Mouse (Mus musculus) G1E (cell line): ENCODE results near the gene Cradd. TPM values are rescaled to one million over a fixed set of nuclear protein-coding genes. Genes with fewer than 3 reads are reported as not detected.

ENCODE experiments used
- ATAC-seq: 2 replicates; pipeline ENCODE4 v1.8.0; 2016; ENCODE audit warnings: mild to moderate bottlenecking; ENCODE audit not compliant: insufficient number of reproducible peaks, poor library complexity, low FRiP score, severe bottlenecking; ENCODE audit errors: extremely low read depth
- DNase-seq: peaks from one replicate; pipeline ENCODE4 v3.0.0; 2012; ENCODE audit warnings: low spot score
- H3K27me3 ChIP-seq: 2 replicates; pipeline ENCODE4 v1.6.1; 2012; ENCODE audit warnings: mild to moderate bottlenecking, low read length, inconsistent platforms; ENCODE audit not compliant: insufficient read depth
- H3K36me3 ChIP-seq: replicated peaks from 2 replicates; pipeline ENCODE3; 2012; ENCODE audit warnings: mild to moderate bottlenecking, inconsistent platforms
- H3K4me1 ChIP-seq: 2 replicates; pipeline ENCODE4 v1.6.1; 2012; ENCODE audit warnings: low read depth, low read length, inconsistent platforms, mixed read lengths; ENCODE audit not compliant: insufficient read depth
- H3K4me3 ChIP-seq: 2 replicates; pipeline ENCODE4 v1.5.1; 2012; ENCODE audit warnings: low read depth, mild to moderate bottlenecking, inconsistent platforms, low read length, moderate library complexity, mixed read lengths
- H3K9me3 ChIP-seq: replicated peaks from 2 replicates; pipeline ENCODE4 v1.6.1; 2012; ENCODE audit warnings: inconsistent platforms
- CTCF ChIP-seq: IDR thresholded peaks from 2 replicates; pipeline ENCODE4 v1.5.1; 2012; ENCODE audit warnings: low read depth, low read length, inconsistent platforms, mixed read lengths
- GATA1 ChIP-seq: IDR thresholded peaks from 2 replicates; pipeline ENCODE4 v1.6.1; 2012; ENCODE audit warnings: borderline replicate concordance, low read length, inconsistent platforms, mixed read lengths
- GATA2 ChIP-seq: IDR thresholded peaks from 2 replicates; pipeline ENCODE4 v1.6.1; 2012; ENCODE audit warnings: low read depth, low read length, inconsistent platforms, borderline replicate concordance
- POLR2AphosphoS5 ChIP-seq: IDR thresholded peaks from 2 replicates; pipeline ENCODE4 v1.6.1; 2012; ENCODE audit warnings: low read depth, low read length, inconsistent platforms; ENCODE audit not compliant: insufficient replicate concordance
- TAL1 ChIP-seq: conservative IDR thresholded peaks from 2 replicates; pipeline ENCODE4 v1.6.1; 2012; ENCODE audit warnings: low read depth, low read length, inconsistent platforms, mixed read lengths
- polyA plus RNA-seq: library from polyadenylated mRNA; stranded (reverse); fragments of >175 nt; gene quantifications from 2 replicates; pipeline ENCODE4 v1.2.3, GENCODE M21; 2012
- total RNA-seq, 2 experiments: library from RNA; stranded (forward) in 1 of 2; stranded (reverse) in 1 of 2; fragments of 200-1000 nt in 1 of 2; fragments of >200 nt in 1 of 2; fragmentation: Nextera tagmentation in 1 of 2; gene quantifications; 2 replicates each; pipeline ENCODE4 v1.2.3; 2014 to 2017

Gene Cradd
- total and polyA plus RNA-seq, 3 experiments: 9.0 to 81.4 (median 22.5) TPM

DNA sequence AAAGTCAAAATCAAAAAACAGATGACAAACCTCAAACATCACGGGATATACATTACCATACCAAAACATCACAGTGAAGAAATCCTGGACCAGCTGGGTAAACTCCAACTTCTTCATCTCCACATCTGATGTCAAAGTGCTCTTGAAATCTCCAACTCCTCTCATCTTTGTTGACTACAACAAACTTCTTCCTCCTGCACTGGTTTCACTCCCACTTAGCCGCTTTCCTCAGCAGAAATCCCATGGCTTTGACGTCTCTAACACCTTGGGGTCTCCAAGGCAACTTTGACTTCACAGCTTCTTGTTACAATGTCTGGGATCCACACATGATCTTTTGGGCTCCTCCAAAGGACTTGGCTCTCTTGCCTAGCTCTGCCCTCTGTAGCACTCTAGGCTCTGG lies 175.3 kb downstream of the Cradd start:
- Histone ChIP-seq H3K4me1 (peaks cover 14% of the 10 kb centered on the region), H3K4me3 (no peak overlapping the region), H3K27me3 (peaks cover 50% of the 10 kb centered on the region), H3K9me3 (no peaks in the 10 kb centered on the region), H3K36me3 (no peaks in the 10 kb centered on the region)
- ATAC-seq: no peak
- no peak for DNase-seq
- TF ChIP-seq POLR2AphosphoS5: no peak
- no peak for TF ChIP-seq TAL1
- TF ChIP-seq GATA1: no peak
- no peak for TF ChIP-seq GATA2
- no peak for TF ChIP-seq CTCF

GRCm38 (mm10) chr10:95147136-95147901 lies 176.6 kb downstream of the Cradd start:
- Histone ChIP-seq H3K9me3 (no peaks in the 10 kb centered on the region), H3K4me3 (no peak overlapping the region), H3K27me3 (peaks cover 53% of the 10 kb centered on the region), H3K4me1 (peaks cover 27% of the 10 kb centered on the region), H3K36me3 (no peaks in the 10 kb centered on the region)
- no peak for ATAC-seq
- TF ChIP-seq CTCF (no peak), GATA2 (no peak), POLR2AphosphoS5 (no peak), TAL1 (no peak), GATA1 (no peak)
- no peak for DNase-seq

GRCm38 (mm10) chr10:95146491-95146890 lies 177.4 kb downstream of the Cradd start:
- no peak for DNase-seq
- H3K36me3 ChIP-seq: no peaks in the 10 kb centered on the region
- TF ChIP-seq GATA1 (no peak), CTCF (no peak), TAL1 (no peak), GATA2 (no peak), POLR2AphosphoS5 (no peak)
- H3K27me3 ChIP-seq: peaks cover 55% of the 10 kb centered on the region
- H3K4me1 ChIP-seq: peaks cover 27% of the 10 kb centered on the region
- ATAC-seq: no peak
- H3K9me3 ChIP-seq: no peaks in the 10 kb centered on the region
- no peak overlapping the region for H3K4me3 ChIP-seq

DNA sequence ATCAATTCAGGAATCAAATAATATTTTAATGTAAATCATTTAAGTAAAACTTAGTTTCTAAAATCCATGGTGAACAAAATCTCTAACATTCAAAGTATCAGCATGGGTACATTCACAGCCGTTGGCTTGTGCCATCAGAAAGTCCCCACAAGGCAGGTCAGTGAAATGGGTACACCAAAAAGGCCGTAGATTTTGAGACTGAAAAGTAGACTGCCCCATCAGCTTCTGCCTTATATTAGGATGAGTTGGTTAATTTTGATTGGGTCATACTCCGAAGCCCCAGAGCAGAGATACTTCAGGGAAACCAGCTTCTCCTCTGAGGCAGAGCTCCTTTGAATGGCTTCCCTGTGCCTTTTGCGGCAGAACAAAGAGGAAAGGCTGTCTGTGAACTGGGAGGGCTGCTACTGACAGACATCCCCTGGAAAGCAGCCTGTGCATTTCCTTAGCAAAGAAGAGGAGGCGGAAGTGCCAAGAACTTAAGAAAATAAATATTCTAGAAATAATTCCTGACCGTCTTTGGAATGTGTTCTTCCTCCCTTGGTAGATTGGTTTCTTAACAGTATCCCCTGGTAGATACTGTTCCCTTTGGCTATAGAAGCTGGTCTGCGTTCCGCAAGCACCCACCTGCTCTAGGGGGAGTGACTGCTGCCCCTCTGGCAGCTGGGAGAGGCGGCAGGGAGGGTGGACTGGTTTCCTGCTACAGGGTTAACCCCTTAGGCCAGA lies 178.6 kb downstream of the Cradd start:
- ATAC-seq (no peak), DNase-seq (no peak)

DNA sequence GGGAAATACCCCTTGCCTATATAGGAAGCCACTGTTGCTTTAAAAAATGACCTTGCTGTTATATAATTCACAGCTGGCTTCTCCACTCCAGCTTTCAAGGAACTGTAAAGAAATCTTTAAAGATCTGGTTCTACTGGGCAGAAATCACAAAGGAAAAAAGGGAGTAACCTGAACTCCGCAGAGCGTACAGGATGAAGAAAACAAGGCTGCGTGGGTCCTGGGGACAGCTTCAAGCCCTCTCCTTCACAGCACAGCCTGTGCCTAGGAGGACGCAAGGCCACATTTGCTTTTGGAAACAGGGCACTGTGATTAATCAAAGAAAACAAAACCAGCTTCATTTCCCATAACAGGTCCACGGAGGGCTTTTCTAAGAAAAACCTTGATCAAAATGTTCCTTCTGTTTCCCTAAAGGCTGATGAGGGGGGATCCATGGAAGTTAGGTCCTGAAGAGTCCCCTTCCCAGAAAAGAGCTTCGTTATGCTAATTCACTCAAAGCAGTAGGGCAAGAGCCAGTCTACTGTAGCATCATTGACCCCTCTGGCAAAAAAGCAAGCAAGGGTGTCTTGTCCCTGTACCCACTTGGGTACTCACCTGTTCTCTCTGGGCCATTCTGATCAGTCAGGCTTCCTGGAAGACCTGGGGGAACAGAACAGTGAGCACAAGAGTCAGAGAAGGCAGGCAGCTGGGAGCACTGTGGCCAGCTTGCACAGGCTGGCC lies 179.4 kb downstream of the Cradd start:
- Histone ChIP-seq H3K4me1 (peaks cover 27% of the 10 kb centered on the region), H3K9me3 (no peaks in the 10 kb centered on the region), H3K4me3 (no peak overlapping the region), H3K27me3 (peaks cover 63% of the 10 kb centered on the region), H3K36me3 (no peaks in the 10 kb centered on the region)
- DNase-seq (no peak), ATAC-seq (no peak)
- TF ChIP-seq GATA2 (no peak), GATA1 (no peak), CTCF (no peak)

More for the DNA sequence above, 178.6 kb downstream of the Cradd start:
- Histone ChIP-seq H3K27me3 (peaks cover 61% of the 10 kb centered on the region), H3K36me3 (no peaks in the 10 kb centered on the region), H3K9me3 (no peaks in the 10 kb centered on the region), H3K4me3 (no peak overlapping the region), H3K4me1 (peaks cover 27% of the 10 kb centered on the region)
- TF ChIP-seq POLR2AphosphoS5 (no peak), GATA1 (no peak), TAL1 (no peak), GATA2 (no peak), CTCF (no peak)
